Comparison of ENCODE assay signal across 9 mouse cellular contexts in the genomic region with DNA sequence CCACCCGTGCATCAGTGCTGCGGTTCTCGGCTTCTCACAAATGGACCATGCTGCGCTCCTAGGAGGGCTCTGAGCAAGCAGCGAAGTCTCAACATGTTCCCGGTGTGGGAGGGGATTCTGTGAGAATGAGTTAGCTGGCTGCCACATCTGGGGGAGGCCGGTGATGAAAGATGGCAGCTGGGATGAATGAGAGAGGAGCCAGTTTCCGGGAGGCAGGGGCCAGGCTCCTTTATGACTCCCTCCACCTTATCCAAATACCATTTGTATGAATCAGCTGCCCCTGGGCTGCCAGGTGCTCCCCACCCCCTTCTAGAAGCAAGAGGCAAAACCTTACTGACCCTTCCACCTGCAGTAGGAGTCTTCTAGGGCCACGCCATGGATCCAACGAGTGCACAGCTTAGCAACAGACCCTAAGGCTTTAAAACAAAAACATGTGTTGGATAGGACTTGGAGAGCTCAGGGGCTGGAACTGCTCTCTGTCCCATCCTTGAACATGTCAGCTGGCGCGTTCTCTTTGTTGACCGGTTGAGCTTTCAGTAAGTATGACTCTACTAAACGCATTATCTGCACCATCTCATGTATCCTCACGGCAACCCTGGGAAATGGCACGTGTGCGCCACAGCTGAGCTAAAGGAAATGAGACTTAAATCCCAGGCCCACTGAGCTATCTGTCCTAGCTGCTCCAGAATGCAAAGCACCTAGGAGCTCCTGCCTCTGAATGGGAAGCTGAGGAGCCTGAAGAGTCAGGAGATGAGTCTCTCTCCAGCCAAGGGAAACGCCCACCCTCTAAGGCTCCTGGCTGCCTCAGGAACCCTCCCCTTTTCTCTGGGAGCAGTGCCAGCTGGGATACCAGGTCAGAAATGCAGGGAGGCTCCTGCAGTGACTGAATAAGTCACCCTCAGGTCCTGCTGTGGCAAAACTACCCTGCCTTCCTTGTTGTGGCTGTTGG. TPM values are rescaled to one million over a fixed set of nuclear protein-coding genes. Genes with fewer than 3 reads are reported as not detected.
A peak's percentile ranks its signal among the peaks of the same experiment; 100 is the strongest.
DNase-seq lines count a peak whose midpoint lies in the region; ATAC-seq and TF ChIP-seq lines count a peak whose summit lies in the region.
"Had no signal": no experiment of that assay in that cellular context is flagged by ENCODE, and none has a peak within 500 bp of the region (broad histone marks: within the 10 kb centered on the region; RNA-seq: fewer than 3 reads in every experiment).

No protein-coding gene starts in this region.

- 68% methylated on average over 18 of the region's 18 CpGs for WGBS in limb, embryonic 14.5 days
- 87% methylated on average over 18 of the region's 18 CpGs for WGBS in forebrain, embryonic 11.5 days
- 91% methylated on average over 18 of the region's 18 CpGs for WGBS in forebrain, embryonic 10.5 days

- TF ChIP-seq POLR2A in limb, embryonic 14.5 days (IDR thresholded peaks at IDR 0.05; ENCODE audit: borderline replicate concordance, extremely low read depth, insufficient read depth, insufficient read length) = no peak

- DNase-seq in adrenal gland, postnatal 14 days = peak; percentile 29
- DNase-seq in adrenal gland, postnatal 4 days (ENCODE audit: low spot score in 2 of 2) = no peak
- DNase-seq in fat pad, adult 2 months (ENCODE audit: extremely low read depth, low read depth, low spot score) = peak; percentile 57
- peak; percentile 77 to 81 for DNase-seq in heart, postnatal 10 days
- DNase-seq in limb, embryonic 14.5 days (ENCODE audit: low spot score) = peak; percentile 43
- DNase-seq in forebrain, embryonic 11.5 days (ENCODE audit: low spot score) = no peak
- DNase-seq in forebrain, embryonic 10.5 days (ENCODE audit: extremely low spot score, low spot score) = no peak
- DNase-seq in cerebellum, postnatal 36 days = no peak

- peak; percentile 41; the same call in 1 of the 2 replicates for ATAC-seq in limb, embryonic 14.5 days (ENCODE audit: low FRiP score, low read depth)
- ATAC-seq in forebrain, embryonic 11.5 days (replicated peaks; ENCODE audit: low FRiP score) = no peak

- H3K4me2 ChIP-seq in limb, embryonic 14.5 days (replicated peaks; ENCODE audit: low read depth, low read length, severe bottlenecking) = no peak overlapping the region
- no peak overlapping the region for H3K4me2 ChIP-seq in forebrain, embryonic 11.5 days (ENCODE audit: low read depth, low read length, severe bottlenecking)

- no peaks in the 10 kb centered on the region for H3K4me1 ChIP-seq in limb, embryonic 14.5 days (ENCODE audit: control insufficient read depth, insufficient read depth, low read length)
- no peaks in the 10 kb centered on the region for H3K4me1 ChIP-seq in forebrain, embryonic 11.5 days (replicated peaks; ENCODE audit: control insufficient read depth, insufficient read depth, low read length)
- 0 out of 2 replicates have a peak, but pooled peaks cover 3% of the 10 kb centered on the region for H3K4me1 ChIP-seq in forebrain, embryonic 10.5 days

- H3K27me3 ChIP-seq in limb, embryonic 14.5 days (ENCODE audit: control insufficient read depth, insufficient read depth, low read length) = no peaks in the 10 kb centered on the region
- no peaks in the 10 kb centered on the region for H3K27me3 ChIP-seq in forebrain, embryonic 11.5 days (ENCODE audit: control insufficient read depth, insufficient read depth, low read length)
- H3K27me3 ChIP-seq in forebrain, embryonic 10.5 days (ENCODE audit: poor library complexity, severe bottlenecking) = no peaks in the 10 kb centered on the region

- intact Hi-C loops in heart, postnatal 10 days (cut with DNase I) = no loop called here

- H3K9ac ChIP-seq in limb, embryonic 14.5 days (ENCODE audit: low read depth, low read length, severe bottlenecking) = no peak overlapping the region
- no peak overlapping the region for H3K9ac ChIP-seq in forebrain, embryonic 11.5 days (ENCODE audit: low read length)
- H3K9ac ChIP-seq: liver, embryonic 14.5 days had no signal

- H3K4me3 ChIP-seq in limb, embryonic 14.5 days (replicated peaks; ENCODE audit: low read length) = no peak overlapping the region
- H3K4me3 ChIP-seq in forebrain, embryonic 11.5 days (ENCODE audit: low read depth, low read length) = no peak overlapping the region
- no peak overlapping the region for H3K4me3 ChIP-seq in forebrain, embryonic 10.5 days

- no peaks in the 10 kb centered on the region for H3K9me3 ChIP-seq in limb, embryonic 14.5 days (ENCODE audit: control insufficient read depth, low read length)
- no peaks in the 10 kb centered on the region for H3K9me3 ChIP-seq in forebrain, embryonic 11.5 days (ENCODE audit: control insufficient read depth, low read length)
- no peaks in the 10 kb centered on the region for H3K9me3 ChIP-seq in forebrain, embryonic 10.5 days

- H3K27ac ChIP-seq in limb, embryonic 14.5 days (replicated peaks; ENCODE audit: low read depth, low read length) = no peak overlapping the region
- H3K27ac ChIP-seq in forebrain, embryonic 11.5 days (ENCODE audit: low read depth, low read length) = no peak overlapping the region
- H3K27ac ChIP-seq in forebrain, embryonic 10.5 days = no peak overlapping the region
- H3K27ac ChIP-seq: liver, embryonic 14.5 days had no signal

- no peaks in the 10 kb centered on the region for H3K36me3 ChIP-seq in limb, embryonic 14.5 days (ENCODE audit: control insufficient read depth, insufficient read depth, low read length)
- no peaks in the 10 kb centered on the region for H3K36me3 ChIP-seq in forebrain, embryonic 11.5 days (ENCODE audit: control insufficient read depth, insufficient read depth, low read length)
- no peaks in the 10 kb centered on the region for H3K36me3 ChIP-seq in forebrain, embryonic 10.5 days (replicated peaks)

RNA-seq across cellular contexts. Expression of gene Vav3, which starts 30.9 kb away (rescaled TPM):
- total RNA-seq in adrenal gland, postnatal 14 days (2021) = 5.6 and 7.2 TPM in 2 replicates
- 1 to 10 TPM; 5.2 to 7.4 TPM for total RNA-seq in adrenal gland, postnatal 4 days (2021)
- total RNA-seq in heart, postnatal 10 days (2021) = 10 to 100 TPM; 12.5 to 18.7 TPM
- 9.5 and 10.8 TPM in 2 replicates for polyA plus RNA-seq in limb, embryonic 14.5 days (2012; rRNA removed)
- polyA plus RNA-seq in limb, embryonic 14.5 days (2014; fragmentation: Nextera tagmentation; extraction: Ambion mirVana) = 26.1 and 33.0 TPM in 2 replicates
- 7.9 and 9.2 TPM in 2 replicates for polyA plus RNA-seq in forebrain, embryonic 11.5 days (2014; fragmentation: Nextera tagmentation; extraction: Ambion mirVana)
- polyA plus RNA-seq in forebrain, embryonic 10.5 days (2016; fragmentation: Nextera tagmentation; extraction: Ambion mirVana) = 4.1 and 4.7 TPM in 2 replicates

Comparison
In these comparisons a context has a peak if more than half of its experiments do, and no peak if none do; other contexts are left out.
1. DNase-seq: peak in adrenal gland, postnatal 14 days (single experiment), fat pad, adult 2 months (single experiment), heart, postnatal 10 days (2 of 2) and limb, embryonic 14.5 days (single experiment); none in adrenal gland, postnatal 4 days (0 of 2), forebrain, embryonic 11.5 days (single experiment), forebrain, embryonic 10.5 days (single experiment) and cerebellum, postnatal 36 days (0 of 2).